In genomic region chr12:78748113-78748512, GRCm38 (mm10) we compare ENCODE assay signal across 8 mouse cellular contexts. TPM values are rescaled to one million over a fixed set of nuclear protein-coding genes. Genes with fewer than 3 reads are reported as not detected.
DNase-seq lines count a peak whose midpoint lies in the region; ATAC-seq and TF ChIP-seq lines count a peak whose summit lies in the region.

No protein-coding gene starts in this region.

- H3K36me3 ChIP-seq in macrophage (ENCODE audit: inconsistent target): no peaks in the 10 kb centered on the region

- no peak for TF ChIP-seq POLR2A in bone marrow, adult 2 months (IDR thresholded peaks at IDR 0.05; ENCODE audit: borderline replicate concordance, control insufficient read depth, low read depth, low read length)

- H3K4me3 ChIP-seq in left cerebral cortex, adult 2 months: peak overlapping the region; percentile 70
- peak overlapping the region; percentile 92 for H3K4me3 ChIP-seq in bone marrow, adult 2 months (replicated peaks; ENCODE audit: control insufficient read depth, low read depth, low read length)
- peak overlapping the region; percentile 47 for H3K4me3 ChIP-seq in macrophage (ENCODE audit: inconsistent target)

- no peak for TF ChIP-seq CTCF in left cerebral cortex, adult 2 months (IDR thresholded peaks at IDR 0.05)
- no peak for TF ChIP-seq CTCF in bone marrow, adult 2 months (IDR thresholded peaks at IDR 0.05; ENCODE audit: control insufficient read depth, insufficient read depth, low read length)

- intact Hi-C loops in left cerebral cortex, adult 2 months (cut with DNase I): loop anchor here (2.0 to 5.0 kb wide), 2 partner anchors 61 to 521 kb away; partner anchors contain the start of gene Gphn

- no peaks in the 10 kb centered on the region; the same call in 1 of the 2 replicates for H3K4me1 ChIP-seq in bone marrow, adult 2 months (ENCODE audit: control insufficient read depth, insufficient read depth, low read length)

- peaks cover 36% of the 10 kb centered on the region for H3K79me2 ChIP-seq in macrophage (ENCODE audit: inconsistent target)

- peak; percentile 62 for ATAC-seq in erythroid progenitor cell, adult 5-6 weeks (replicated peaks; ENCODE audit: low FRiP score, poor library complexity, severe bottlenecking)
- ATAC-seq in inflammation-experienced regulatory T-cells, adult 6 months: peak; percentile 0
- no peak for ATAC-seq in granulocyte monocyte progenitor cell, adult 5-6 weeks (replicated peaks; ENCODE audit: poor library complexity, severe bottlenecking)

- peak overlapping the region; percentile 87 for H3K27ac ChIP-seq in left cerebral cortex, adult 2 months
- H3K27ac ChIP-seq in bone marrow, adult 2 months (ENCODE audit: control insufficient read depth, insufficient read depth, low read depth, low read length, poor library complexity): peak overlapping the region; percentile 73
- no peak overlapping the region for H3K27ac ChIP-seq in macrophage

- DNase-seq in left cerebral cortex, adult 2 months (ENCODE audit: extremely low spot score in 1 of 2, low spot score in 2 of 2): peak in 1 of 2 experiments; percentile 28
- no peak for DNase-seq in left cerebral cortex, adult 9 months (ENCODE audit: low spot score in 2 of 2)
- no peak for DNase-seq in retina, embryonic 14.5 days (ENCODE audit: low spot score)

- WGBS in bone marrow, adult 2 months: under 1% methylated on average over 10 of the region's 10 CpGs
- 2% methylated on average over 10 of the region's 10 CpGs for WGBS in macrophage (ENCODE audit: missing documents)

RNA-seq across cellular contexts. Expression of gene Mpp5, which starts 0.6 kb away (rescaled TPM):
- total RNA-seq in left cerebral cortex, adult 2 months (2021): 10 to 100 TPM; 26.0 to 30.0 TPM
- polyA plus RNA-seq in bone marrow, adult 2 months (2011; ENCODE audit: insufficient read depth, insufficient read length, low replicate concordance, missing spikeins): 4.3 and 9.1 TPM in 2 replicates
- 5.0 and 26.8 TPM in 2 replicates for total RNA-seq in erythroid progenitor cell, adult 5-6 weeks (2015; ENCODE audit: low replicate concordance)
- total RNA-seq in erythroid progenitor cell, adult 5-6 weeks (2017; ENCODE audit: low replicate concordance): 9.6 and 49.5 TPM in 2 replicates
- polyA plus RNA-seq in inflammation-experienced regulatory T-cells, adult 6 months (2017; shearing (Covaris generic)): 10 to 100 TPM; 10.1 to 25.8 (median 15.2) TPM
- total RNA-seq in macrophage (2018; cell fraction: chromatin; rRNA removed): 100 to 1,000 TPM in 5 of 26 experiments, 10 to 100 TPM in 21; 14.4 to 209 (median 38.3) TPM
- total RNA-seq in macrophage (2018; cell fraction: cytosol; rRNA removed): 10 to 100 TPM; 13.4 to 69.1 (median 22.2) TPM
- 100 to 1,000 TPM in 3 of 26 experiments, 10 to 100 TPM in 23; 13.8 to 124 (median 27.7) TPM for total RNA-seq in macrophage (2018; cell fraction: nucleus; rRNA removed)
- 12.8 to 14.0 TPM (median 13.8 TPM) in 3 replicates for polyA plus RNA-seq in macrophage (2018)
- total RNA-seq in granulocyte monocyte progenitor cell, adult 5-6 weeks (2014; fragmentation: Nextera tagmentation): 5.5 and 6.9 TPM in 2 replicates
- total RNA-seq in granulocyte monocyte progenitor cell, adult 5-6 weeks (2017): 10.0 and 15.3 TPM in 2 replicates

RNA-seq across cellular contexts. Expression of gene Fam71d, which starts 56.8 kb away (rescaled TPM):
- total RNA-seq in left cerebral cortex, adult 2 months (2021): 1 to 10 TPM in 1 of 2 experiments, under 1 TPM in 1; 0.84 to 1.8 TPM
- polyA plus RNA-seq in bone marrow, adult 2 months (2011; ENCODE audit: insufficient read depth, insufficient read length, low replicate concordance, missing spikeins): 3.4 TPM in 1 of 2 replicates, not detected in the other
- not detected in 2 replicates for total RNA-seq in erythroid progenitor cell, adult 5-6 weeks (2015; ENCODE audit: low replicate concordance)
- total RNA-seq in erythroid progenitor cell, adult 5-6 weeks (2017; ENCODE audit: low replicate concordance): 1.8 TPM in 1 of 2 replicates, not detected in the other
- polyA plus RNA-seq in inflammation-experienced regulatory T-cells, adult 6 months (2017; shearing (Covaris generic)): not detected
- 1 to 10 TPM in 1 of 26 experiments, not detected in 25; 2.6 TPM for total RNA-seq in macrophage (2018; cell fraction: chromatin; rRNA removed)
- not detected for total RNA-seq in macrophage (2018; cell fraction: cytosol; rRNA removed)
- 1 to 10 TPM in 2 of 26 experiments, not detected in 24; 1.4 to 2.8 TPM for total RNA-seq in macrophage (2018; cell fraction: nucleus; rRNA removed)
- polyA plus RNA-seq in macrophage (2018): not detected in 3 replicates
- not detected in 2 replicates for total RNA-seq in granulocyte monocyte progenitor cell, adult 5-6 weeks (2014; fragmentation: Nextera tagmentation)
- not detected in 2 replicates for total RNA-seq in granulocyte monocyte progenitor cell, adult 5-6 weeks (2017)
